Comparison of ENCODE assay signal across 8 mouse cellular contexts in genomic region chr11:118200834-118201830, GRCm38 (mm10). TPM values are rescaled to one million over a fixed set of nuclear protein-coding genes. Genes with fewer than 3 reads are reported as not detected.
DNase-seq lines count a peak whose midpoint lies in the region; ATAC-seq and TF ChIP-seq lines count a peak whose summit lies in the region.

No protein-coding gene starts in this region.

- H3K27ac ChIP-seq in left cerebral cortex, adult 2 months, result peak overlapping the region; percentile 98
- H3K27ac ChIP-seq in embryonic facial prominence, embryonic 15.5 days (replicated peaks), result peak overlapping the region; percentile 78
- peak overlapping the region; percentile 86 for H3K27ac ChIP-seq in kidney, embryonic 16.5 days (ENCODE audit: low read length)
- H3K27ac ChIP-seq in midbrain, embryonic 16.5 days (ENCODE audit: low read length), result peak overlapping the region; percentile 95

- TF ChIP-seq CTCF in left cerebral cortex, adult 2 months (IDR thresholded peaks at IDR 0.05), result no peak

- no peak for ATAC-seq in embryonic facial prominence, embryonic 15.5 days (ENCODE audit: insufficient number of reproducible peaks, low FRiP score, low TSS enrichment, low read depth)
- no peak; the same call in 1 of the 2 replicates for ATAC-seq in kidney, embryonic 16.5 days (ENCODE audit: low FRiP score, low TSS enrichment)
- ATAC-seq in midbrain, embryonic 16.5 days, result no peak

- H3K4me2 ChIP-seq in embryonic facial prominence, embryonic 15.5 days (replicated peaks), result peak overlapping the region; percentile 60
- peak overlapping the region; percentile 72 for H3K4me2 ChIP-seq in kidney, embryonic 16.5 days (replicated peaks; ENCODE audit: low read depth, low read length)
- peak overlapping the region; percentile 73 for H3K4me2 ChIP-seq in midbrain, embryonic 16.5 days (ENCODE audit: low read length)

- no peak for DNase-seq in left cerebral cortex, adult 2 months (ENCODE audit: extremely low spot score in 1 of 2, low spot score in 2 of 2)
- no peak for DNase-seq in left cerebral cortex, adult 9 months (ENCODE audit: low spot score in 2 of 2)
- no peak for DNase-seq in frontal cortex, postnatal 14 days (ENCODE audit: low spot score in 2 of 2)
- no peak for DNase-seq in left cerebral cortex, adult 18-20 months (ENCODE audit: low spot score in 2 of 2)
- no peak for DNase-seq in gastrocnemius, postnatal 25 days

- no peaks in the 10 kb centered on the region for H3K36me3 ChIP-seq in embryonic facial prominence, embryonic 15.5 days
- no peaks in the 10 kb centered on the region; the same call in 1 of the 2 replicates for H3K36me3 ChIP-seq in kidney, embryonic 16.5 days (ENCODE audit: insufficient read depth, low read length)
- H3K36me3 ChIP-seq in midbrain, embryonic 16.5 days (ENCODE audit: control insufficient read depth, insufficient read depth, low read length), result no peaks in the 10 kb centered on the region

- peaks cover 77% of the 10 kb centered on the region for H3K4me1 ChIP-seq in embryonic facial prominence, embryonic 15.5 days
- H3K4me1 ChIP-seq in kidney, embryonic 16.5 days (ENCODE audit: insufficient read depth, low read length), result peaks cover 74% of the 10 kb centered on the region
- H3K4me1 ChIP-seq in midbrain, embryonic 16.5 days (ENCODE audit: control insufficient read depth, insufficient read depth, low read length), result peaks cover 71% of the 10 kb centered on the region

- no peaks in the 10 kb centered on the region for H3K9me3 ChIP-seq in embryonic facial prominence, embryonic 15.5 days (replicated peaks)
- no peaks in the 10 kb centered on the region for H3K9me3 ChIP-seq in kidney, embryonic 16.5 days (ENCODE audit: low read length)
- no peaks in the 10 kb centered on the region for H3K9me3 ChIP-seq in midbrain, embryonic 16.5 days (replicated peaks; ENCODE audit: control insufficient read depth, low read length, poor library complexity, severe bottlenecking)

- WGBS in embryonic facial prominence, embryonic 15.5 days, result 19% methylated on average over 11 of the region's 11 CpGs
- WGBS in kidney, embryonic 16.5 days, result 17% methylated on average over 11 of the region's 11 CpGs
- 31% methylated on average over 11 of the region's 11 CpGs for WGBS in midbrain, embryonic 16.5 days

- H3K4me3 ChIP-seq in left cerebral cortex, adult 2 months, result peak overlapping the region; percentile 68
- H3K4me3 ChIP-seq in embryonic facial prominence, embryonic 15.5 days (replicated peaks), result peak overlapping the region; percentile 40
- H3K4me3 ChIP-seq in kidney, embryonic 16.5 days (ENCODE audit: low read length), result peak overlapping the region; percentile 44; the same call in 1 of the 2 replicates
- H3K4me3 ChIP-seq in midbrain, embryonic 16.5 days (ENCODE audit: low read depth, low read length), result peak overlapping the region; percentile 47

- H3K27me3 ChIP-seq in embryonic facial prominence, embryonic 15.5 days, result no peaks in the 10 kb centered on the region
- H3K27me3 ChIP-seq in kidney, embryonic 16.5 days (ENCODE audit: insufficient read depth, low read length), result no peaks in the 10 kb centered on the region
- H3K27me3 ChIP-seq in midbrain, embryonic 16.5 days (ENCODE audit: control insufficient read depth, insufficient read depth, low read depth, low read length), result no peaks in the 10 kb centered on the region

- H3K9ac ChIP-seq in embryonic facial prominence, embryonic 15.5 days, result no peak overlapping the region
- H3K9ac ChIP-seq in kidney, embryonic 16.5 days (replicated peaks; ENCODE audit: low read length), result no peak overlapping the region
- H3K9ac ChIP-seq in midbrain, embryonic 16.5 days (ENCODE audit: low read depth, low read length), result peak overlapping the region; percentile 80

- intact Hi-C loops in left cerebral cortex, adult 2 months (cut with DNase I), result no loop called here

RNA-seq across cellular contexts. Expression of gene Cyth1, which starts 47.3 kb away (rescaled TPM):
- total RNA-seq in left cerebral cortex, adult 2 months (2021), result 10 to 100 TPM; 65.2 to 69.3 TPM
- polyA plus RNA-seq in embryonic facial prominence, embryonic 15.5 days (2015; fragmentation: Nextera tagmentation; extraction: Ambion mirVana), result 19.5 and 20.4 TPM in 2 replicates
- 17.9 and 18.2 TPM in 2 replicates for polyA plus RNA-seq in kidney, embryonic 16.5 days (2015; fragmentation: Nextera tagmentation; extraction: Ambion mirVana)
- polyA plus RNA-seq in midbrain, embryonic 16.5 days (2015; fragmentation: Nextera tagmentation; extraction: Ambion mirVana), result 25.1 and 26.7 TPM in 2 replicates
- 10 to 100 TPM; 62.0 to 68.2 TPM for total RNA-seq in left cerebral cortex, adult 18-20 months (2021)
- 10 to 100 TPM; 30.0 to 32.3 TPM for total RNA-seq in gastrocnemius, postnatal 25 days (2021)
